Mouse (Mus musculus) kidney, adult 8-10 months (tissue): Measurements from ENCODE around the gene Taf6.
"Not testable (repeated sequence)": the region's sequence is repeated elsewhere in the genome, so short reads cannot be mapped to it uniquely, and the experiment has no call there.

Source experiments
- DNase-seq, 2 experiments: peaks; one replicate each; pipeline ENCODE4 v3.0.0; 2022

Taf6 gene

GRCm38 (mm10) chr5:138186950-138187638 is at the start of gene Taf6, which contains the start of gene Cnpy4:
Gene Taf6 (minus strand): TSS chr5:138187451.
Gene Cnpy4 (plus strand): TSS chr5:138187485.
- peak; percentile 83 to 86 for DNase-seq

GRCm38 (mm10) chr5:138234224-138234623 is 47.0 kb upstream of the Taf6 start:
- no peak for DNase-seq

- DNase-seq: no peak
These were observed 46.5 kb upstream of the Taf6 start for GRCm38 (mm10) chr5:138233778-138234177.

GRCm38 (mm10) chr5:138229511-138229910 is 42.3 kb upstream of the Taf6 start:
- DNase-seq: no peak

GRCm38 (mm10) chr5:138228026-138228425 is 40.8 kb upstream of the Taf6 start:
- DNase-seq: peak in 1 of 2 experiments; percentile 69

GRCm38 (mm10) chr5:138227367-138227766 is 40.1 kb upstream of the Taf6 start:
- DNase-seq: no peak

GRCm38 (mm10) chr5:138226491-138226890 is 39.2 kb upstream of the Taf6 start:
- DNase-seq: no peak

- no peak for DNase-seq
These were observed 38.4 kb upstream of the Taf6 start, which contains the start of gene Nxpe5 for GRCm38 (mm10) chr5:138225700-138226099. Gene Nxpe5 (plus strand): TSS chr5:138225898.

GRCm38 (mm10) chr5:138223287-138223686 is 36.0 kb upstream of the Taf6 start:
- DNase-seq: no peak

- DNase-seq: peak; percentile 88 to 95
These were observed 34.9 kb upstream of the Taf6 start for GRCm38 (mm10) chr5:138222111-138222510.

- no peak for DNase-seq
These were observed 32.6 kb upstream of the Taf6 start for GRCm38 (mm10) chr5:138219864-138220263.

GRCm38 (mm10) chr5:138216632-138217031 is 29.4 kb upstream of the Taf6 start:
- DNase-seq: not testable (repeated sequence)

GRCm38 (mm10) chr5:138207873-138208272 is 20.6 kb upstream of the Taf6 start:
- DNase-seq: no peak

GRCm38 (mm10) chr5:138207253-138207652 is 20.0 kb upstream of the Taf6 start:
- no peak for DNase-seq

- no peak for DNase-seq
These were observed 14.8 kb upstream of the Taf6 start for GRCm38 (mm10) chr5:138202086-138202485.

GRCm38 (mm10) chr5:138199576-138199975 is 12.3 kb upstream of the Taf6 start:
- DNase-seq: no peak

- no peak for DNase-seq
These were observed 8.2 kb upstream of the Taf6 start for GRCm38 (mm10) chr5:138195463-138195862.

GRCm38 (mm10) chr5:138194755-138195345 is 7.6 kb upstream of the Taf6 start:
- DNase-seq: no peak

- peak; percentile 87 to 88 for DNase-seq
These were observed 6.8 kb upstream of the Taf6 start, which contains the start of gene Mblac1 for GRCm38 (mm10) chr5:138193771-138194727. Gene Mblac1 (plus strand): TSS chr5:138194314.

GRCm38 (mm10) chr5:138187661-138188306 is 533 bp upstream of the Taf6 start:
- peak; percentile 77 to 79 for DNase-seq

GRCm38 (mm10) chr5:138173217-138173616 is 14.0 kb downstream of the Taf6 start:
- DNase-seq: no peak

GRCm38 (mm10) chr5:138171695-138172491 is 15.4 kb downstream of the Taf6 start, which contains the start of the genes Ap4m1 and Mcm7:
Gene Ap4m1 (plus strand): TSS chr5:138172002.
Gene Mcm7 (minus strand): TSS chr5:138172422.
- peak; percentile 98 to 99 for DNase-seq
